Mouse (Mus musculus) bone marrow macrophage, adult 2 months (primary cell): Measurements from ENCODE around the gene 5730596B20Rik. TPM values are rescaled to one million over a fixed set of nuclear protein-coding genes. Genes with fewer than 3 reads are reported as not detected.

Experiments used
- H3K27ac ChIP-seq: 2 replicates; pipeline ENCODE4 v1.5.1; 2012; ENCODE audit warnings: low read depth, low read length; ENCODE audit not compliant: insufficient read depth
- H3K4me1 ChIP-seq: 2 replicates; pipeline ENCODE4 v1.6.1; 2012; ENCODE audit warnings: low read length; ENCODE audit not compliant: control insufficient read depth, insufficient read depth
- H3K4me3 ChIP-seq: 2 replicates; pipeline ENCODE4 v1.5.1; 2012; ENCODE audit warnings: mild to moderate bottlenecking, low read length, moderate library complexity; ENCODE audit not compliant: insufficient read depth
- CTCF ChIP-seq: IDR thresholded peaks from 2 replicates; pipeline ENCODE4 v1.5.1; 2012; ENCODE audit warnings: low read depth, mild to moderate bottlenecking, low read length, moderate library complexity
- POLR2A ChIP-seq: IDR thresholded peaks from 2 replicates; pipeline ENCODE4 v1.6.1; 2012; ENCODE audit warnings: mild to moderate bottlenecking, low read depth, low read length, borderline replicate concordance
- polyA plus RNA-seq: library from polyadenylated mRNA; stranded (reverse); fragments of >200 nt; gene quantifications from 2 replicates; pipeline ENCODE4 v1.2.4, GENCODE M21; 2012; ENCODE audit not compliant: missing spikeins, insufficient read depth, insufficient read length

Gene 5730596B20Rik
- polyA plus RNA-seq, 1 experiment: not detected

DNA sequence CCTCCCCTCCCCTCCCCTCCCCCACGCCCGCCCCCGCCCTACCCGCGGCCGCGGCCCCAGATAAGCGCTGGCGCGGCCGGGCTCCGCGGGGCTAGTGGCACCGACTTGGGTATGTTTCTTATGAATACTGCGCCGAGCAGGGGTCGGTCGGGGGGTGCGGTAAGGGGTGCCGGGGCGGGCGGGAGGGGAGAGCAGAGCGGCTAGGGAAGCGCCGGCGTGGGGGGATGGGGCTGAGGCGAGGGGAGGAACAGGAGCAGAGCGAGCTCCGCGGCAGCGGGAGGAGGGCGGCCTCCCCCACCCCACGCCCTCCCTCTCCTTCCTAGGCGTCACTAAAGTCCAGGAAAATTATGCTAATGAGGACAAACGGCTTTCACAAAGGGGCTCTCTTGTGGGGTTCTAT is 1.4 kb upstream of the 5730596B20Rik start:
- TF ChIP-seq CTCF: no peak
- no peak for TF ChIP-seq POLR2A
- no peak overlapping the region for H3K27ac ChIP-seq
- no peaks in the 10 kb centered on the region for H3K4me1 ChIP-seq
- no peak overlapping the region for H3K4me3 ChIP-seq

DNA sequence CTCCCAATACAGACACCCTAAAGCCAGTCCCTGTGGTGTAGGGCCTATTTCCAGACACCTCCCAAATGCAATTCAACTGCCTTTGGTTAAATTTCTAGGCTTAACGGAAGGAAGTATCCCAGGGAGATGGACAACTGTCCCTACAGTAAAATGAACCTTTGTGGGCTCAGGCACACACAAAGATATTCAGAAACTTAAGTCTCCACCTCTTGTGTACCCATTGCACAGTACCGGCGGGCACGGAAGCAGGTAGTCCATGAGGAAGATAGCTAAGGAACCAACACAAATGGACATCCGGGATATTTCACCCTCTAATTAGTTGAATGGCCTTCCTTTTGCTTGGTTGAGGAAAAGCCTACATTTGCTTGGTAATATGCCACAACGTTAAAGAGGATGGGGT is 907 bp upstream of the 5730596B20Rik start:
- Histone ChIP-seq H3K27ac (no peak overlapping the region), H3K4me3 (no peak overlapping the region), H3K4me1 (no peaks in the 10 kb centered on the region)
- TF ChIP-seq POLR2A (no peak), CTCF (no peak)

DNA sequence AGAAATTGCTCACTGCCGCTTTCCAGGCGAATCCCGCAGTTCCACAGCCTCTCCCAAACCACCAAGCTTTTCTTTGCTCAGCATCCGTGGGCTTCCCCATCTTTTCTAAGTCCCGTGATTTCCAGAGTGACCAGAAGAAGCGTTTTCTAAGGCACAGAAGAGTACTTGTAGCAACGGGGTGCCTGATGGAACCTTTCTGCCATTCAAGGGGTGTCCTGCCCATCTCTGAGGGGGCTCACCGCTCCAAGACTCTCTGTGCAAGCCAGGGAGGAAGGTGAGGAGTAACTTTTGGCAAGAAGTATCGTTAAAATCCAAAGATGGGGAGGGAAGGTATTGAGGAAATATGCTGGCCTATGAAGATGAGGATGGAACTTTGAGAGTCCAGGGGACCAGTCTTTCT is 508 bp downstream of the 5730596B20Rik start:
- TF ChIP-seq CTCF (no peak), POLR2A (no peak)
- Histone ChIP-seq H3K4me1 (no peaks in the 10 kb centered on the region), H3K4me3 (no peak overlapping the region), H3K27ac (no peak overlapping the region)

DNA sequence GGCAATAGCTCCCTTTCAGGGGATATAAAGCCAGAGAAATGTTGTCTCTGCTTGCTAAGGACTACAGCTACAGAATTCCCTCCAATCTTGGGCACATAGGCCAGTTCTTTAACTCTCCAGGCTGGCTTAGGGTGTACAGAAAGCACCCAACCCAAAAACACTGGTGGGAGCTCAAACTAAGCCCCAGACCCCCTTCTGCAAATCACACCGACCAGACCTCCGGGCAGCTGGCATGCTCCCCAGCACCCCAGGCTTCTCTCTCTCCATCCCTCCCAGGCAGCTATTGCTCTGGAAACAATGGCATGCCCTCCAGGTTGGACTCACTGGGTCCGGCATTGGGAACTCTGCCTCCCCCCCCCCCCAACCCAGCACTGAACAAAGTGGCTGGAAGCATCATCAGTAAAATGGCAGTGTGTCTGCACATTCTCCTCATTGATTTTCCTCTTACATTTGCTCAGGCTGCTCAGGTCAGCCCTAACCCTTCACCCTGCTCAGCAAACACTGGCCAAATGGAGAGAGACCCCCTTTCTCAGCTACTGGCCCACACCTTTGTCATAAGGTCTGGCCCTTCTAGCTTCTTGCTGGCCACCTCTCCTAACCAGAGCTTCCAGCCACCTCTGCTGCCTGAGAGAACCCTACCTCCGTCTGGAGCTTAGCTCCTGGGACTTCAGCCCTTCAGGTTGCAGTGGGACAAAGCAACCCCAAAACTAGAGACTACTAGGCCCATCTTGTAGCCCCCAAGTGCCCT is 1.8 kb downstream of the 5730596B20Rik start:
- no peak for TF ChIP-seq CTCF
- TF ChIP-seq POLR2A: no peak
- Histone ChIP-seq H3K4me3 (no peak overlapping the region), H3K4me1 (no peaks in the 10 kb centered on the region), H3K27ac (no peak overlapping the region)

DNA sequence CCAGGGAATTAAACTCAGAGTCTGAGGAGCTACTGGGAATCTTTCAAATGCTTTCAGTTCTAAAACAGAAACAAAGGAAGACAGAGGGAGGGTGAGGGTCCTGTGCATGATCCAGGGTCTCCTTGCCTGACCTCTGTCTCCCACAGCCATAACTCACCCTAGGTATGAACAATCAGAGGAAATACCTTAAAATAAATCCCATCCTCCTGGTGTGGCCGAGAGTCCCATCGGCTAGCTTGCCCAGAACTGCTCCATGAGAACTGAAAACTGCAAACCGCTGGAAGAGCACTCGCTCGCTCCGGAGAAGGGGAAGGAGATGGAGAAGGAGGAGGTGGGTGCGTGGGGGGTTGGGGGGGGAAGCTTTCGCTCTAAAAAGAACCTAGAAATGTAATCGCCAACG is 2.4 kb downstream of the 5730596B20Rik start:
- no peak overlapping the region for H3K4me3 ChIP-seq
- TF ChIP-seq CTCF (no peak), POLR2A (no peak)
- no peaks in the 10 kb centered on the region for H3K4me1 ChIP-seq
- H3K27ac ChIP-seq: no peak overlapping the region

DNA sequence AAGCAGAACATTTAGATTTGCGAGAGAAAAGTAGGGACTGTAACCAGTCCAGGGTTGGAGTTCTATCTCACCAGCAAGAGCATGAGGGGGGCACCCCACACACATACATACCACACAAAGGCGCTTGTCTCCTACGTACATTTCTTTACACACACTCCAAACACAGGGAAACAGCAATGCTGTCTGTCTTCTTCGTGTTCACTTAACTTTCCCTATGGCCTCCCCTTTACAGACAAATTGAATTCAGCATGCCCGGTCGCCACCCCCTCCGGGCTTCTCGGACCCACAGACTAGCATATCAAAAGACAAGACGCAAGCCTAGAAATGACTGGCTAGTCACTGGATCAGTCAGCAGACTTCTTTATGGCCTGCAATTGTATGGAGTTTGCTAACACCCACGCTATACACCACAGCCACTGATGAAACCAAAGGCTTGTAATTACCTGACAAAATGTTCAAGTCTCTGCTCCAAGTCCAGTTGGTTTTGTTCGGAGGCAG is 3.0 kb downstream of the 5730596B20Rik start:
- H3K4me1 ChIP-seq: no peaks in the 10 kb centered on the region
- H3K27ac ChIP-seq: no peak overlapping the region
- TF ChIP-seq POLR2A (no peak), CTCF (no peak)
- H3K4me3 ChIP-seq: no peak overlapping the region

DNA sequence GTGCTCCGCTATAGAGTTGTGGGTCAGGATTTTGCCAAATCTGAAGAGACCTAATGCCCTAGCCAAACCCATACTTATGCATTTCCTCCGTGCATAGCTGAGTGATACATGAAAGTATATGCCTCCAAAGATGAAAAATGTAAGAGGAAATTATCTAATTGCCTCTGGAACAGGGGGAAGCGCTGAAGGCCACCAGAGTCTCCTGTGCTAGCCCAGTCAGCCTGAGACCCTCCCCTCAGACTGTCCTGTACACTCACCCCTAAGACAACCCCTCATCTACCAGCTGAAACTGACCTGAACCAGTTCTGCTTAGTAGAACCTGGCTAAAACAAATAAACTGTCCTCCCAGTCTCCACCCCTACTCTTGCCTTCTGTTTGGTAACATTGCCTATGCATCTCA is 3.4 kb downstream of the 5730596B20Rik start:
- Histone ChIP-seq H3K4me3 (no peak overlapping the region), H3K27ac (no peak overlapping the region), H3K4me1 (no peaks in the 10 kb centered on the region)
- no peak for TF ChIP-seq CTCF
- TF ChIP-seq POLR2A: no peak

DNA sequence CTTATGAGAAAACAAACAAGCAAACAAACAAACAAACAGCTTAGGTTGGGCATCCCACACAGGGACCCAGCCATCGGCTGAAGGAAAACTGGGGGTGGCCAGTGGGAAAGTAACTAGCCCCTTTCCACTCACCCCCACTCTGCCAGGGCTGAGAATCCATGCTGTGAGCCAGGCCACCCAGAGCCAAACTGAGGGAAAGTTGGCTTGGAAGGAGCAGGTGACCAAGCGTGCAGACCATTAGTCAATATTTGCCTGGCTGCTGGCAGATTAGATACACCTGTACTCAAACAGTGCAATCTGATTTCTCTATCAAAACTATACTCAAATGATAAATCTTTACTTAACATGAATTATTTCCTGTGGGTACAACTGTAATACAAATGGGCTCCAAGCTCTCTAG is 4.7 kb downstream of the 5730596B20Rik start:
- no peak for TF ChIP-seq CTCF
- TF ChIP-seq POLR2A: no peak
- no peak overlapping the region for H3K4me3 ChIP-seq
- no peak overlapping the region for H3K27ac ChIP-seq
- no peaks in the 10 kb centered on the region for H3K4me1 ChIP-seq

DNA sequence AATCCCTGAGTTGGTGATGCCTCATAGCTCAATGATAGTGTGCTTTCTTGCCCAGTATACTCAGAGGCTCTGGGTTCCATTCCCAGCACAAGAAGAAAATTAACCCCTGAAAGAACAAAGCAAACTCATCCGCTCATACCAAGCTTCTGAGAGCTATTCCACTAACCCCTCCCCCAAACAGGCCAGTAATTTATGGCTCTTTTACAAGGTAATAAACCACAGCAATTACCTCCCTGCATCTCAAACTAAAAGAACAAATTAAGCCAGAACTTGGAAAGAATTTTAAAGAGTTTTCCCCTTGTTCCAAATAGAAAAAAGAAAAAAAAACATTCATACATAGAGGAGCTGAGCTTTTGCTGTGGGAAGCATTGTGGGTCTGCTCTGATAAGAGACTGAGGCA is 5.5 kb downstream of the 5730596B20Rik start:
- no peak overlapping the region for H3K4me3 ChIP-seq
- no peak for TF ChIP-seq POLR2A
- no peak for TF ChIP-seq CTCF

DNA sequence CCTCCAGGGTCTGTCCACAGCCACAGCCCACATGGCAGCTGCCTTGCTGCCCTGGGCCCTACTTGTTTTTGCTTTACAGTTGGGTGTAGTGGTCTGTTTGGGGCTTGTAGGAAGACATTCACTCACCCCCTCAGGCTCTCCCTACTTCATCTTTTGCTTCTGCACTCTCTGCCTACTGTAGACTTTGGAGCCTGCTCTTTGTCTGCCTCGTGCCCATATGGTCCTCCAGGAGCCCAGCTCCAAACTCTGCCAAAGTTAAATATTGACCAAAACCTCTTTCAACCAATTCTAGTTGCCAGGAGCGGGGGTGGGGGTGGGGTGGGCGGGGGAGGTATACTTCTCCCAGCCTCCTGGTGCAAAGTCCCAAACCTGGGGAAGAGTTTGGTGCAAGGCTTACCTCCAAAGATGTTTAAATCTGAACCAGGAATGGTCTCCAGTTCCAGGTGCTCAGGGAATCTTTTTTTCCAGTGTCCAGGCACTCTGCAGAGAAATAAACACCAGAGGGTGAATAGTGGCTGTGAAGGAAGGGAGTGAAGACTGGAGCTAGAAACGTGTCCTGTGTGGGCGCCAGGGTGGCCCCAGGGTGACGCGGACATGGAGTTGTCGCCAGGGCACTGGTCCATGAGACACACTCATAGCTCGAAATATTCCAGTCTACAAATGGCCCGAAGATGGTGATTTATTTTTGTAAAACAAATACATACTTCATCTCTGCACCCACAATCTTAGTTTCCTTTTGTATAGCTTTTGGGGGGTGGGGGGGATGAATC is 6.2 kb downstream of the 5730596B20Rik start:
- Histone ChIP-seq H3K4me1 (no peaks in the 10 kb centered on the region), H3K27ac (no peak overlapping the region), H3K4me3 (no peak overlapping the region)
- TF ChIP-seq POLR2A (no peak), CTCF (no peak)

More for the DNA sequence above, 5.5 kb downstream of the 5730596B20Rik start:
- H3K27ac ChIP-seq: no peak overlapping the region
- no peaks in the 10 kb centered on the region for H3K4me1 ChIP-seq

DNA sequence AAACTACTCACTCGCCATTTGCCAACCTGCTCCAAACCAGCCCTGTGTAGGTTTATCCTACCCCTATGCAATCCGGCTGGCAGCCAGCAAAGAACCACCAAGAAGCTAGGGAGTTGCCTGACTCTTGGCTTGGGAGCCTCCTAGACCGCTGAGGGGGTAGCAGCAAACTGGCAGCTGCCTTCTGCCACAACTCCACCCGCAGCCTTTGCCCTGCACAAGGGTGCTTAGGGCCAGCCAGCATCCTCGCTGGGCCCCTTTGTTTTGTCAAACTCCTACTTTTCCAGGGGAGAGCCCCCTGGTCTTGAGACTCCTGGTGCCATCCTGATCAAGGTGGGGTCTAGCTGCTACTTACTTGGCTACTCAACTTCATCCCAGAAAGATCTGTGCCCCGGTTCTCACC is 7.4 kb downstream of the 5730596B20Rik start:
- Histone ChIP-seq H3K4me3 (no peak overlapping the region), H3K27ac (no peak overlapping the region), H3K4me1 (no peaks in the 10 kb centered on the region)
- TF ChIP-seq CTCF (no peak), POLR2A (no peak)
